Mouse (Mus musculus): ENCODE data around the gene Aspdh. TPM values are rescaled to one million over a fixed set of nuclear protein-coding genes. Genes with fewer than 3 reads are reported as not detected.
A peak's percentile ranks its signal among the peaks of the same experiment; 100 is the strongest.

Aspdh gene
- polyA plus RNA-seq, 2 experiments from 2014 or later: not detected

- no peak for ATAC-seq
Measured at GRCm38 (mm10) chr7:44453256-44453655, 11.9 kb upstream of the Aspdh start.

GRCm38 (mm10) chr7:44456302-44456701 lies 8.9 kb upstream of the Aspdh start:
- ATAC-seq: no peak

GRCm38 (mm10) chr7:44460067-44460466 lies 5.1 kb upstream of the Aspdh start:
- no peak for ATAC-seq

GRCm38 (mm10) chr7:44460767-44461502 lies 4.3 kb upstream of the Aspdh start:
- ATAC-seq: no peak

- ATAC-seq: no peak
Measured at GRCm38 (mm10) chr7:44461503-44462217, 3.5 kb upstream of the Aspdh start.

- ATAC-seq: no peak
Measured at GRCm38 (mm10) chr7:44462218-44463055, 2.8 kb upstream of the Aspdh start.

GRCm38 (mm10) chr7:44463056-44463425 lies 2.1 kb upstream of the Aspdh start:
- no peak for ATAC-seq

GRCm38 (mm10) chr7:44463556-44464225 lies 1.5 kb upstream of the Aspdh start:
- no peak for ATAC-seq

- ATAC-seq: no peak
Measured at GRCm38 (mm10) chr7:44464511-44464910, 680 bp upstream of the Aspdh start.

- no peak for ATAC-seq
Measured at GRCm38 (mm10) chr7:44466006-44466887, 1.1 kb downstream of the Aspdh start.

- no peak for ATAC-seq
Measured at GRCm38 (mm10) chr7:44466888-44467311, 1.7 kb downstream of the Aspdh start.

GRCm38 (mm10) chr7:44467811-44468411 lies 2.7 kb downstream of the Aspdh start, which contains the start of gene Josd2:
Gene Josd2 (plus strand): TSS chr7:44467980.
- ATAC-seq: peak; percentile 97

GRCm38 (mm10) chr7:44468644-44469285 lies 3.6 kb downstream of the Aspdh start:
- no peak for ATAC-seq

- no peak for ATAC-seq
Measured at GRCm38 (mm10) chr7:44469677-44470675, 4.8 kb downstream of the Aspdh start.

- ATAC-seq: no peak
Measured at GRCm38 (mm10) chr7:44470696-44471612, 5.8 kb downstream of the Aspdh start.

- no peak for ATAC-seq
Measured at GRCm38 (mm10) chr7:44471880-44472557, 6.8 kb downstream of the Aspdh start.

- no peak for ATAC-seq
Measured at GRCm38 (mm10) chr7:44472558-44472885, 7.3 kb downstream of the Aspdh start.
